Mouse (Mus musculus): ENCODE results near the gene Cd68. TPM values are rescaled to one million over a fixed set of nuclear protein-coding genes. Genes with fewer than 3 reads are reported as not detected.

The Cd68 gene
- polyA plus RNA-seq, 1 experiment: 24.7 TPM

DNA sequence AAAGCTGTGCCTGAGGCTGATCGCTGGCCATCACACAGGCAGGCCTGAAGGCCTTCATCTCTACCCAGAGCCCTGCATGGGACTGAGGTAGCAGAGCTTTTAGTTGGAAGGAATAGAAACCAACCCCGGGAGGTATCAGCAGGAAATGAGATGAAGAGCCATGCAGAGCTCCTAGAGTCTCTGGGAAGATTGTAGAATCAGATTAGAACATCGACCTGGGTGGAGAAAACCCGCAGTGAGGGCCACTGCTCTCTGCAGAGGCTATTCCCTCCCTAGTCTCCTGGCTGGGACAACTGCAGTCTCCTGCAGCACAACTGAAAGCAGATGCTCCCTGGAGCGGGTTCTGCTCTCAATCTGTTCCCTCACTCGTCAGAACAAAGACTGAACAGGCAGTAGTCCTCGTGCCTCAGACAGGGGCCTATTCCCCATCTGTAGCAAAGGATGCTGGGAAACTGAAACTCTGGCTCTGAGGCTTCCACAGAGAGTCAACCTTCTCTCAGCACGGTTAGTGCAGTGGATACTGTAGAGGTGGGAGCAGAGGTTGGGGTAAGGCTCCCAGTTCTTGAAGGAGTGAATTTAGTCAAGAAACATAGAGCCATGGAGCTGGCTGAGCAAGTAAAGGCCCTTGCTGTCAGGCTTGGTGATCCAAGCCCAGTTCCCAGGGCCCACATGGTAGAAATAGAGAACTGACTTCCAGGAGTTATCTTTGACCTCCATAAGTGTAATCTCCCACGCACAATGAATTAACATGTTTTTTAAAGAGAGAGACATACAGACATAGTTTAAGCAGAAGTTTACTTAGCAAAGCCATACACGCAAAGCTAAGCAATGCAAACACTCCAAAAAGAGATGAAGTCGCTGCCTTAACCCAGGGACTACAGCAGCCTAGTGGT lies 43.8 kb upstream of the Cd68 start:
- no peak for TF ChIP-seq CTCF (IDR thresholded peaks at IDR 0.05; ENCODE audit: extremely low read depth, insufficient read length, insufficient replicate concordance, low read depth, low read length)
- no peak for TF ChIP-seq POLR2A (IDR thresholded peaks at IDR 0.05; ENCODE audit: low read depth, low read length)
- Histone ChIP-seq H3K27me3 (ENCODE audit: control insufficient read depth, insufficient read depth, low read length) (no peaks in the 10 kb centered on the region), H3K27ac (ENCODE audit: insufficient read depth, low read depth, low read length) (no peak overlapping the region), H3K4me1 (ENCODE audit: control insufficient read depth, insufficient read depth, insufficient read length, low read length) (peaks cover 7% of the 10 kb centered on the region; the same call in 1 of the 2 replicates), H3K36me3 (ENCODE audit: control insufficient read depth, insufficient read depth, low read length) (no peaks in the 10 kb centered on the region), H3K4me3 (ENCODE audit: low read depth, low read length) (no peak overlapping the region)
- WGBS: 71% methylated on average over 11 of the region's 11 CpGs

DNA sequence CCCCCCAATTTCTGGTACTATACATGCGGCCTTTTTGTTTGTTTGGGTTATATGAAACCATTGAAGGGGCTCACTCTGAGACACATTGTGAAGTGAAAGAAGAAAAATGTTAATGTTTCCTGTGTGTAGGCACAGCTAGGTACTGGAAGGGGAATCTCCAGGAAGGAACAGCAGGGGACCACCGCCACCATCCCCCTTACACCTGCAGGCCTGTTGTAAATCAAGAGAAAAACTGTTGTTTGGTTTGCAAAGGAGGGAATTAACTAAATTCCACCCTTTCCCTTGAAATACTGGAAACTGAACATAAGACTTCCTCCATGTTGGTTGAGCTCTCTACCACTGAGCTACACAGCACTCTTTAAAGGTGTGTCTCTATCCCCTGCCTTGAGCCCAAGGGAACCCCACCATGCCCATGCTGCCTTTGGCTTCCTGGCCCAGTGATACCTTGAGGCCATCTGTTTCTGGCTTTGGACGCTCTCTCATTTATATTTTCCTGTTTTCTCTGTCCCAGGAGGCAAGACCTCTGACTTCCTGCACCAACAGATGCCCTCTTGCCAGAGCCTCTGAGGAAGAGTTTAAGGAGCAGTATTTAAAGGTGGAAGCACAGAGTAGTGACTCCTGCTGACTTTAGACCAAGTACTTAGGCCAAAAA lies 42.8 kb upstream of the Cd68 start:
- WGBS: 90% methylated on average over 3 of the region's 3 CpGs
- no peaks in the 10 kb centered on the region for H3K36me3 ChIP-seq (ENCODE audit: control insufficient read depth, insufficient read depth, low read length)
- no peak overlapping the region for H3K27ac ChIP-seq (ENCODE audit: insufficient read depth, low read depth, low read length)
- TF ChIP-seq CTCF (IDR thresholded peaks at IDR 0.05; ENCODE audit: extremely low read depth, insufficient read length, insufficient replicate concordance, low read depth, low read length): no peak
- TF ChIP-seq POLR2A (IDR thresholded peaks at IDR 0.05; ENCODE audit: low read depth, low read length): no peak
- H3K4me3 ChIP-seq (ENCODE audit: low read depth, low read length): no peak overlapping the region
- no peaks in the 10 kb centered on the region for H3K27me3 ChIP-seq (ENCODE audit: control insufficient read depth, insufficient read depth, low read length)
- H3K4me1 ChIP-seq (ENCODE audit: control insufficient read depth, insufficient read depth, insufficient read length, low read length): peaks cover 10% of the 10 kb centered on the region

DNA sequence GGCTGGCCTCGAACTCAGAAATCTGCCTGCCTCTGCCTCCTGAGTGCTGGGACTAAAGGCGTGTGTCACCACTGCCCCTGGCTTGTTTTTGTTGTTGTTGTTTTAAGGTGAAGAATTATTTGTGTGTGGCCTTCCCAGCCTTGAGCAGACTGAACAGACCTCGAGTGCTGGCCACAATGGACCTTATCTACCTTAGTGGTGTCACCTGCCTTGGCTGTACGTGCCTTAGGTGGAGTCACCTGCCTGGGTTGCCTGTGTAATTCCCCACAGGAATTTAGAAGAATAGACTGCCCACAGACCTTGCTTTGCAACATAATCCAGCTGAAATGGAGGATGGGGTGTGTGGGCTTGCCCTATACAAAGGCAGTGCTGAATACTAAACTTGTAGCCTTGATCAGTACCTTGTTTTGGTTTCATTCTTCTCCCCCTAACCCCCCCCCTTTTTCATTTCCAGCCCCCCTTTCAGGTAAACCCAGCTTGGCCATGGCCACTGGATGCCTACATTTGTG lies 42.0 kb upstream of the Cd68 start:
- no peak overlapping the region for H3K4me3 ChIP-seq (ENCODE audit: low read depth, low read length)
- H3K27me3 ChIP-seq (ENCODE audit: control insufficient read depth, insufficient read depth, low read length): no peaks in the 10 kb centered on the region
- TF ChIP-seq CTCF (IDR thresholded peaks at IDR 0.05; ENCODE audit: extremely low read depth, insufficient read length, insufficient replicate concordance, low read depth, low read length) (no peak), POLR2A (IDR thresholded peaks at IDR 0.05; ENCODE audit: low read depth, low read length) (no peak)
- WGBS: 78% methylated on average over 4 of the region's 4 CpGs
- H3K4me1 ChIP-seq (ENCODE audit: control insufficient read depth, insufficient read depth, insufficient read length, low read length): peaks cover 10% of the 10 kb centered on the region
- H3K36me3 ChIP-seq (ENCODE audit: control insufficient read depth, insufficient read depth, low read length): no peaks in the 10 kb centered on the region
- H3K27ac ChIP-seq (ENCODE audit: insufficient read depth, low read depth, low read length): no peak overlapping the region

DNA sequence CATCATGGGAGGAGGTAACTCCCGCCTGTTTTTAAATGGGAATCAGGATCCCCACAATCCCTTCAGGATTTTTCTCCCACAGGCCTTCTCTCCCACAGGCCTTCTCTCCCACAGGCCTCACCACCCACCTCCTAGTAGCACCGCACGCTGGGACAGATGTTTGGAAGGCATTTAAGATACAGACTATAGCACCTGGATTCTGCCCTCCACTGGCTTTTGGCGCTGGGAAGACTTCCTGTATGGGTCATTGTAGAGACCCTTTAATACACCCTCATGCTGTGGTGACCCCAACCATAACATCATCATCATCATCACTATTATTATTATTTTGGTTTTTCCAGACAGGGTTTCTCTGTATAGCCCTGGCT lies 41.5 kb upstream of the Cd68 start:
- TF ChIP-seq POLR2A (IDR thresholded peaks at IDR 0.05; ENCODE audit: low read depth, low read length) (no peak), CTCF (IDR thresholded peaks at IDR 0.05; ENCODE audit: extremely low read depth, insufficient read length, insufficient replicate concordance, low read depth, low read length) (no peak)
- Histone ChIP-seq H3K4me1 (ENCODE audit: control insufficient read depth, insufficient read depth, insufficient read length, low read length) (peaks cover 10% of the 10 kb centered on the region), H3K4me3 (ENCODE audit: low read depth, low read length) (no peak overlapping the region), H3K27ac (ENCODE audit: insufficient read depth, low read depth, low read length) (no peak overlapping the region), H3K36me3 (ENCODE audit: control insufficient read depth, insufficient read depth, low read length) (no peaks in the 10 kb centered on the region), H3K27me3 (ENCODE audit: control insufficient read depth, insufficient read depth, low read length) (no peaks in the 10 kb centered on the region)
- 75% methylated on average over 4 of the region's 4 CpGs for WGBS

DNA sequence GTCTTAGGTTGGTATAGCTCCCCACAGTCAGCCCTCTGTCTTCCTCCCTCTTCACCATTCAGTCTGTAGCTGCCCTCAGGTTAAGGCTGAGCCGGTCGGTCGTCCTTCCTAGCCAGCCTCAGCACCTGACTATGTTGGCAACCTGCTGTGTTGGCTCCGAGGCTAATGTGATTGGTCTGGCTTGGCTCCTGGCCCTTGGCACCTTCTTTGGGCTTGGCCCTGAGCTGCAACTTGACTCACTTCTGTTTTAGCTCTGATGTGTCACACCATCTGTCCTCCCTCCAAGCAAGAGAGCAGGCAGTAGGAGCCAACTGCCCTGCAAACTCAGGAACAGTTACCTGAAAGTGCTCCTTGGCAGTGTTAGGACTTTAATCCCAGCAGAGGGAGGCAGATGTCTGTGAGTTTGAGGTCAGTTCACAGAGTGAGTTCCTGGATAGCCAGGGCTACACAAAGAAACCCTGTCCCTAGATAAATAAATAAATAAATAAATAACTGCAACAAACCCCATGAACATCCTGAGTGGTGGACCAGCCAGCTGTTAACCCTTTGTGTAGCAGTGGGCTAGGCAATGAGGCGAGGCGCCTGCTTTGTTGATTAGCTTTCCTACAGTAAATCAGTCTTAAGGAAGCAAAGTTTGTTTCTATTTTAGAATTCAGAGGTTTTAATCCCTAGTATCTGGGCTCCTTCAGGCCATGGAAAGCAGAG lies 41.0 kb upstream of the Cd68 start:
- no peaks in the 10 kb centered on the region for H3K36me3 ChIP-seq (ENCODE audit: control insufficient read depth, insufficient read depth, low read length)
- WGBS: 36% methylated on average over 6 of the region's 6 CpGs
- no peak overlapping the region for H3K4me3 ChIP-seq (ENCODE audit: low read depth, low read length)
- peaks cover 10% of the 10 kb centered on the region for H3K4me1 ChIP-seq (ENCODE audit: control insufficient read depth, insufficient read depth, insufficient read length, low read length)
- H3K27me3 ChIP-seq (ENCODE audit: control insufficient read depth, insufficient read depth, low read length): no peaks in the 10 kb centered on the region
- no peak for TF ChIP-seq POLR2A (IDR thresholded peaks at IDR 0.05; ENCODE audit: low read depth, low read length)
- no peak for TF ChIP-seq CTCF (IDR thresholded peaks at IDR 0.05; ENCODE audit: extremely low read depth, insufficient read length, insufficient replicate concordance, low read depth, low read length)
- no peak overlapping the region for H3K27ac ChIP-seq (ENCODE audit: insufficient read depth, low read depth, low read length)

DNA sequence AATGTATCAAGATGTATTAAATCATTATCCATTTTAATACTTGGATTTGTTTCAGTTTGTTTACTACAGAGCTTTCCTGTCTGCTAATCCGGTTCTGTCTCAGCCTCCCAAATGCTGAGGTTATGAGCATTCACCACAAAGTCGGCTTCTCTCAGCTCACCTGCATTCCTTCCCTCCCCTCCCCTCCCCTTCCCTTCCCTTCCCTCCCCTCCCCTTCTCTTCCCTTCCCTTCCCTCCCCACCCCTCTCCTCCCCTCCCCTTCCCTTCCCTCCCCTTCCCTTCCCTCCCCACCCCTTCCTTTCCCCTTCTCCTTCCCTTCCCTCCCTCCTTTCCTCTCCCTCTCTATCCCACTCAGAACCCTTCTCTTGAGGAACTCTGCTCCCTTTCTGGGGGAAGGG lies 38.7 kb upstream of the Cd68 start:
- no peak for TF ChIP-seq CTCF (IDR thresholded peaks at IDR 0.05; ENCODE audit: extremely low read depth, insufficient read length, insufficient replicate concordance, low read depth, low read length)
- TF ChIP-seq POLR2A (IDR thresholded peaks at IDR 0.05; ENCODE audit: low read depth, low read length): no peak
- 17% methylated on average over 2 of the region's 2 CpGs for WGBS
- H3K4me3 ChIP-seq (ENCODE audit: low read depth, low read length): no peak overlapping the region
- H3K27ac ChIP-seq (ENCODE audit: insufficient read depth, low read depth, low read length): no peak overlapping the region
- peaks cover 10% of the 10 kb centered on the region for H3K4me1 ChIP-seq (ENCODE audit: control insufficient read depth, insufficient read depth, insufficient read length, low read length)
- no peaks in the 10 kb centered on the region for H3K27me3 ChIP-seq (ENCODE audit: control insufficient read depth, insufficient read depth, low read length)
- no peaks in the 10 kb centered on the region for H3K36me3 ChIP-seq (ENCODE audit: control insufficient read depth, insufficient read depth, low read length)

Data from small intestine, adult 2 months (tissue).